Mouse (Mus musculus) adrenal gland (tissue): Measurements from ENCODE around the gene Dtnbp1.

Experiments used
- intact Hi-C: fragments of 180-260 bp; cut with DNase I; formaldehyde crosslinking; loops from one replicate; pipeline ENCODE4 v1.15.1; 2025

The Dtnbp1 gene

DNA sequence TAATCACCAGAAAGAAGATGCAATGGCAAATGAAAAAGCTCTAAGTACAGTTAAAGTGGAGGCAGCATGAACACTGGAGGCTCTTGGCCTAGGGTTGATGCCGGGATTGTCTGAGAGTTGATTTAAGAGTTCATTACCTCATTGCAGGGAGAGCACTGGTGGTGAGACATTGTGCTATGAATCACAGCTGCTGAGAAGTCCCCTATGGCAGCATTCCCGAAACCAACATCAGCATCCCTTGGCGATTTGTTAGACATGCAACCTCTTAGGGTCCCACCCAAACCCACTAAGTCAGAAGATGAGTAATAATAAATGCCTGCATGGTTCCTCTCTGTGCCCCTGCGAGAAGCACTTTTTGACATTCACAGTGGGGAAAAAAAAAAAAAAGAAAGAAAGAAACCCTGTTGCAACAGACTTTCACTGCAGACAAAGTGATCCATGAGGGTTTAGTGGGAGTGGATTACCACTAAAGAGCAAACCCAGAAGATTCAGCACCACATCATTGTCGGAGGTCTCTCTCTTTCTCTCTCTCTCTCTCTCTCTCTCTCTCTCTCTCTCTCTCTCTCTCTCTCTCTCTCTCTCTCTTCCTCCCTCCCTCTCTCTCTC, 3.1 kb upstream of the Dtnbp1 start:
- intact Hi-C loops: no loop called here

DNA sequence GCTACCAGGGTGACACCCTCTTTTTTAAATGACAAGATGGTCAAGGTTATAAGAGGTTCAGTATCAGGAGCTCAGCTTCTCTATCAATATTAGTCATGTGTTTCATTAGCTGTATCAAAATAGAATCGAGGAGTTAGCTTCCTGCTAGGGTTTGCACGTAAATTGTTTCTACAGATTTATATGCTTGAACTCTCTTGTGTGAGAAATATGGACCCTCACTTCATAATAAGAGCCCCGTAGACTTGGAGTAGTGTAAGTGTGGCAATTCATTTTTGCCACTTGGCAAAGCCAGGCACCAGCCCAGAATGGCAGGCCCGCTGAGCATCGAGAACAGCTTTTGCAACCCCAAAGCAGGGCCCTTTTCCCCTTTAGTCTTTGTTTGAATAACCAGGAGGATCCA, 1.1 kb upstream of the Dtnbp1 start:
- intact Hi-C loops: no loop called here

DNA sequence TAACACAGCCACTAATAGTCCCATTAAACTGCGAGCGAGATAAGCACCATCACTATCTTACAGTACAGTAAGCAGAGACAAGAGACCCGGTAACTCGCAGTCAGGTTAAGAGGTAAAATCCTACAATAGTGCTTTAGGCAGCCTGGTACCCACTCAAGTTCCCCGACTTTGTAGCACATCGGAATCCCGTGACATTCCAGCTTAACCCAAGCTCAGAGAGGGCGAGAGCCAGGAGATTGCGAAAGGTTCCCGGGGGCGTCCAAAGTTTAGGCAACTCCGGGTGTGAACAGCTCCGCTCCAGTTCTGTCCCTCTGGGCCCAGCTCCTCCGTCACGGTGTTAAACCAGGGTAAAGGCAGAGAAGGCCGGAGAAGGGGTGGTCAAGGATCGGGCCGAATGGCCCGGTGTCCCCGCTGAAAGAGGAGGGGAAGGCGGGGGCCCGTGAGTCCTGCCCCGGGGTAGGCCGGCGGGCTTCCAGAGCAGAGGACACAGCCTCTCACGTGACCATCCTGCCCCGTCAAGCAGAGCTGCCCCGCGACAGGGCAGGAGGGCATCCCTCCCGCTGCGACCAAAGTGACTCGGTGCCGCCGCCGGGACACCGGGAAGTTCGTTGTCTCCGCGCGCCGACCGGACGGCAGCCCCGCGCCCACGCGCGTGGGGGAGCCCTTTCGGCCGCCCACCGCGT, 578 bp downstream of the Dtnbp1 start:
- intact Hi-C loops: no loop called here

DNA sequence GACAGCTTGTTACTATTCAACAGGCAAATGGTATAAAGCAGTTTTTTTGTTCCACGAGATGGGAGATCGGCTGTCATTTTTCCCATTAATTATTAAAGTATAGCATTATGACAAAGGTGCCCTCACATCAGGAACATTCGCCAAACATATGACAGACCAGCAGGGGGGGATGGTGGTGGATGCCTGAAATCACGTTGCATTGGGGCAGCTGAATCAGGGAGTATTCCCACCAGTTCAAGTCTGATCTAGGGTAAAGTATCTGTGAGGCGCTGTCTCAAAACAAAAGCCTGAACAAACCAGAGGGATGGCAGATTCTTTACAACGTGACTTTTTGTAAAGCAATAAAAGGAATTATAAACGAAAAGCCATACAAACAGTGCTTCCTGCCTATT, 1.1 kb downstream of the Dtnbp1 start:
- intact Hi-C loops: no loop called here

DNA sequence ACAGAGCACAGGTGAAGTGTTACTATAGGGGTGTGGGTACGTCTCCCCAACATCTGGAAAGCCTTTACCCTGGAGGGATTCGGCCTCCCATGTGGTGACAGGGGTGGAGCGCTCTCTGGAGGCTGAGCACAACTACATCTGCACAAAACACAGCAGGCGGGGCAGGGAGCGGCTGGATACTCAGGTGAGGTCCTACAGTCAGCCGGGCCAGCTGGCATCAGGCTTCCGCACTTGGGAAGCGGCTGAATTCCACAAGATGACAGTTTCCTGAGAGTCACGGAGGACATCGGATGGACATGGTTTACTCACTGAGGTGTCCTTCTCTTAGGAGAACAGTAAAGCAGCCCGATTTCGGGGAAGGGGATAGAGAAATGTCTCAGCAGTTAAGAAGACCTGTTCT, 2.7 kb downstream of the Dtnbp1 start:
- intact Hi-C loops: no loop called here

DNA sequence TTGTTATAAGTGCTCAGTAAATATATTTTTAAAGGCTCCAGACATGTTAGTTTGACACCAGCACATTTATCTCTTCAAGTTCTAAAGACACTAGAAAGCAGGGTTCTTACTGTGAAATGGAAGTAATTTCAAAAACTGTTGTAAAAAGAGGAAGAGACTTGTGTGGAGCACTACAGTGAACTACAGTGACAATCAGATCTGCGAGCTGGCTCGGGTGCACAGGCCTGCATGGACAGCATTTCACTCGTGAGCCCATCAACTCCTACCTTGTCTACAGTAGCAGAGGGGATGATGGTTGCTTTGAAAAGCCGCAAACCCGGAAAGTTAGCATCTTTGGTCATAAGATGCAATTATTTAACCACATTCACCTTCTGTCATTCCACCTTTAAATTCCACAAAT, 5.6 kb downstream of the Dtnbp1 start:
- intact Hi-C loops: no loop called here

DNA sequence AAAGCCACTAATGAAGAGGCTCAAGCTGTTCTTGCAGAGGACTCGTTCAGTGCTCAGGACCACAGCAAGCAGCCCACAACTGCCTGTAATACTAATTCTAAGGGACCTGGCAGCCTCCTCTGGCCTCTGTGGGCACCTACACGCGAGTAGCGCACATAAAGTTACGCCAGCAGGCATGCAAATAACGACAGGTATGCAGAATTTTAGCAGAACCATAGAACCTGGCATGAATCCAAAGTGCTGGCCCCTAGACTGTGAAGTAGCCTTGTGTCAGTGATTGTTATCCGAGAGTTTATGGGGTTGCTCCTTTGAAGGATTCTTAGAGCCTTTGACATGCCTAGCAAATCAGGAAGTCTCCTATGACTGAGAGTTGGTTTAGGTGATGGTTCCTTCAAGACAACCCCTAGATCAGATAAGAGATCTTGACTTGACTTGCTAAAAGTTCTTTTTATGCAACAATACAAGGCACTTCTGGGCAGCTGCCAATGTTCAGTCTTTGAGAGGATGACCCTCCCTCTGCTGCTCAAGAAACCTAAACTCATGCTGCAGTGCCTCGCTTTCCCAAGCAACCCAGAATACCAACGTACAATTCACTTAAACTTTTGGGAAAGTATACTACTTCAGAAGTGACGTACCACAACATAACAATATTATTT, 9.3 kb downstream of the Dtnbp1 start:
- intact Hi-C loops: no loop called here

DNA sequence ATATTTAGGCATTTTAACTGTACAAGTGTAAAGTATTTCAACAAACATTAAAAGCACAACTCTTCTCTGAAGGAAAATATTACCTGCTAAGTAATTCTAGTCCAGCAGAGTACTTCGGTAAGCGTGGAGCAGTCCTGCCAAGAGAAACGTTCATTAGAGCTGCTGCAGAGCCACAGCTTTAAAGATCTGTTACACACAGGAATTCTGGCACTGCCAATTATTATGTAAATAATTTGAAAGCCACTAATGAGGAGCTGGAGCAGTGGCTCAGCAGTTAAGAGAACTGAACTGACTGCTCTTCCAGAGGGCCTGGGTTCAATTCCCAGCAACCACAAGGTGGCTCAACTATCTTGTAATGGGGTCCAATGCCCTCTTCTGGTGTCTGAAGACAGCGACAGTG, 10.0 kb downstream of the Dtnbp1 start:
- intact Hi-C loops: no loop called here

DNA sequence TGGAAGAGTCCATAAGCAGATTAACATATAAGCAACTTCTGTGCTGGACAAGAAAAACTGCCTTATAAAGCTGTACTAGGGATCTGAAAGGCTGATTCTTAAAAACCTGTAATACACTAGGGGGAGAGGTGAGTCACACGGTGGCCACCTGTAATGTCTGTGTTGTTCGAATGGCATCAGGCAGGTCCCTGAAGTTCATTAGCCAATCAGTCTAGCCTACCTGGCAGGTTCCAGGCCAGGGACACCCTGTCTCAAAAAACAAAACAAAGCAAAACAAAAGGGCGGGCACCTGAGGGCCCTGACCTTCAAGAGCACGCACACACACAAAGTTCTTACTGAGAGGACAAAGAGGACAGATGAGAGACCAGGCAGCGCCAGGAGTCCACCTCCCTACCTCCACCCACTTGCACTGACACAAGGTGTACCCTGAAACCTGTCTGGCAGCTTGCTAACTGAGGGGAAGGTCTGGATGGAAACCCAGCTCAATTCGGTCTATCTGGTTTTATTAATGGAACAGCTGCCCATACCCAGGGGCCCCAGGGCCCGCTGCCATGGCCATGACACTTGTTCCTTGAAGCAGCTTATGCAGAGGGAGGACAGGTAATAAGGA, 11.8 kb downstream of the Dtnbp1 start:
- intact Hi-C loops: no loop called here

DNA sequence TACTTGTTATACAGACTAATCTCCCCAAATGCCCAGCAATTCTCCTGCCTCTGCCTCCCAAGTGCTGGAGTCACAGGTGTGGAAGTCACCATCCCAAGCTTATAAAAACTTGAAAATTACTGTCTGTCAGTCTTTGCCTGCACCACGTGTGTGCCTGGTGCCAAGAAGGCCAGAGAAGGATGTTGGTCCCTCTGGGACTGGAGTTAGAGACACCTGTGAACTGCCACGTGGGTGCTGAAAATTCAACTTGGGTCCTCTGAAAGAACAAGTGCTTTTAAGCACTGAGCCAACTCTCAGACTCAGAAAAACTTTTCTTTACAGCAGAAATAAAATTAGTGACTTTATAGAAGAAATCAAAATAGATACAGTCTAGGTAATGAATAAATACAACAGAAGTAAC, 15.6 kb downstream of the Dtnbp1 start:
- intact Hi-C loops: no loop called here

DNA sequence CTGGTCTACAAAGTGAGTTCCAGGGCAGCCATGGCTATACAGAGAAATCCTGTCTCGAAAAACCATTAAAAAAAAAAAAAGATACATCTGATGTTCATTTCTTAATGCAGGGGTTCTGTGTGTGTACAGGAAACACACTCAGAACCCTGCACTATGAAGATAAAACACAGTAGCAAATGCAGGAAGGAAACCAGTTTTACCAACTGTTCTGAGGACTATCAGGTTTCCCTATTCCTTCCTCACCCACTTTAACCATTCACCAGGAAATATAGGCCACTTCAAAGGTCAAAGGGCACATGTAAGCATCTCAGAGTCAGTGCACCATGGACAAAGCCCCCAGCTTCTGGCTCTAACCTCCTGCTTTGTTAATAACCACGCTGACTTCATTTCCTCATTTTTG, 16.6 kb downstream of the Dtnbp1 start:
- intact Hi-C loops: no loop called here

DNA sequence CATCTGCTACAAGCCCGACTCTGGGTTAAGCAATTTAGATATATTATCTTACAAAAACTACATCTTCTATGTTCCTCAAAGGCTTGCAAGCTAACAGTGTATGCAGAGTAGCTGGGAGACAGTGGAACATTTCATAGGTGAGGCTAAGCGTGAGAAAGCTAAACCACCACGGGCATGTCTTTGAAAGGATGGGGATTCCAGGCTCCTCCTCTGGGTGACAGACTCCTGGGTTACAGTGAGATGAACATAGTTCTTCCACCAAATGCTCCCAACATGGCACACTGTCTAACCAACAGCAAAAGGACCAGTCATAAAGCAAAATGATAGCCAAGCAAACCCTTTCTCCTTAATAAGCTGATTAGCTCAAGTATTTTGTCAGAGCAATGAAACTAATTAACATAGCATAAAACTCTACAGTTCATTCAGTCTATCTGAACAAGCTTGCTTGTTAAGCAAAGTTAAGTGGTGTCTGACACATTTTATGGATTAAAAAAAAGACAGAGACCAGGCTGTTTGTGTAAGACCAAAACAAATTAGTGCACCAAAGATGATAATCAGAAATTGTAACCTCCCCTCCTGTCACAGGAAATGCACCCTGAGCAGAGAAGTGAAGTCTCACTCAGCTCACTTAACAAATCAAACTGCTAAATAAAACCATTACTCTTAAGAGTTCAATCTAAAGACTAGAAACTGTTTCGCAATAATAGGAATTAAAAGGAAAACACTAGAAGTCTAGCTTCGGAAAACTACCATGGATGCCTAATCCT, 18.1 kb downstream of the Dtnbp1 start:
- intact Hi-C loops: no loop called here

DNA sequence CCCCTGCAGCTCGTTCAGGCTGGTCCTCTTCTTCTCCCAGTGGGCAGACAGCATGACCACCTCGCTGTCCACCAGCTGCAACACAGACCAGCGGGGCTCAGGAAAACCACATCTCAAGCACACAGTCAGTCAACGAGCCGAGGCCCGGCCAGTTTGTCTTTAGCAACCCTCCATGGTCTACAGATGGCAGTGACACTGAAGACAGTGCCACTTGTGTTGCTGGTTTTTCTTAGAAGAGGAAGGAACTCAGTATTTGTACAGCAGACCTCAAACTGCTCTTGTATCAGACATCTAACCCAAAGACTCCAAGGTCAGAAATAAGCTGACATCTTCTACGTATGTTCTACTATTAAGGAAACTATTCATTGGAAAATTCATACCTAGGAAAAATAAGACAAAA, 19.1 kb downstream of the Dtnbp1 start:
- intact Hi-C loops: no loop called here

DNA sequence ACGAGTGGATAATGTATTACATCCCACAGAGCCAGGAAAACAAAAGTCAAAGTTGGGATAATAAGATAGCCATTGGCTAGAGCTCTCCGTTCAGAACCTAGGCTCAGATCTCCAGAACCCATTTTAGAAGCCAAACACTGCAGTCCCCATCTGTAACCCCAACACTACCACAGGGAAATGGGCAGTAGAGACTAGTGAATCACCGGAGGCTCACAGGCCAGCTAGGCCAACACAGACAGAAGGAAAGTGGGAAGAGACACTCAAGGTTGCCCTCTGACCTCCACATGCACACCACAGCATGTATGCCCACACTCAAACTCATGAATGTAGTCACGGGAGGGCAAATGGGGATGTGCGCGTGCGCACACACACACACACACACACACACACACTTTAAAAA, 22.5 kb downstream of the Dtnbp1 start:
- intact Hi-C loops: loop anchor here (5.0 to 10.0 kb wide), 3 partner anchors 215 to 1185 kb away; no protein-coding TSS in a partner anchor

DNA sequence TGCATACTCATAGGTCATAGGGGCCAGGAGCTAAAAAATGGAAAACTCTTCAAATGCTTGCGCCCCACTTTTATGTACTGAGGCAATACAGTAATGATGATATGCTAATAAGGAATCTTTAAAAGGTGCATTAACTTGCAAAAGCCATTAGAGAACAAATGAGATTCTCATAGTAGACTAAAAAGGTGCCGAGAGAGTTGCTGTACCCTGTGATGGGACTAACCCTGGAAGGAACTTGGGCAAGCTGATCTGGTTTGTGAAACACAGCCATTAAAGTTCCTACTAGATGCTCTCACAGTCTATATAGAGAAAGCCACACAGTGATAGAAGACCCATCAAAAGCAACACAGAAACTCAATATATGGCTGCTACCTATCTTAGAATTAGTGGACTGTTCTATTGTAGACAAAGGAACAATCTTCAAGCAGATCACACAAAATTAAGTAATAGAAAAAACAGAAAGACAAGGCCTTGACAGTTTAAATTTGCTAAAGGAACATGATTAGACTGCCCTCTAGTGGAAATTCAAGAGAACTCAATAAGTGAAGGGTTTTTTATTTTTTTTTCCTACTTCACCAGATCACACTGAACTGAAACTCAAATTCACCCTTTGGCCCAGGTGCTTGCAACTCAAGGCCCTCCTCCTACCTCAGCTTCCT, 24.3 kb downstream of the Dtnbp1 start:
- intact Hi-C loops: loop anchor here (5.0 to 10.0 kb wide), 3 partner anchors 213 to 1183 kb away; no protein-coding TSS in a partner anchor

DNA sequence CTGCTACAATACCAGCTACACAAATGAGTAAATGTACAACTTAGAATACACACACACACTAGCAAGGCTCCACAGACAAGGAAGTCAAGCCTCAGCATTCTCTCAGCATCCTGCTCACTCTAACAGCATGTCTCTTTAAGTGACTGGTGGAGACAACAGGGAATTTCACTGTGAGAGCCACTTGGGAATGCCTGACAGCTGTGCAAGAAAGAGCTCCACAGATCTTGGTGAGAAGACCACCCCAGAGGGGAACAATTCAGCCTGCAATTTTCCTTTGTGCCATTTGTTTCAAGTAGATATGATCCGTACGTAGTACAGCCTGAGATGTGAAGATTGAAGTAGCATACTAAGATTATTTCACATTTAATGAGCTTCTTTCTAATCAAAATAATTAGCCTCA, 24.9 kb downstream of the Dtnbp1 start:
- intact Hi-C loops: loop anchor here (5.0 to 10.0 kb wide), 3 partner anchors 212 to 1182 kb away; no protein-coding TSS in a partner anchor

DNA sequence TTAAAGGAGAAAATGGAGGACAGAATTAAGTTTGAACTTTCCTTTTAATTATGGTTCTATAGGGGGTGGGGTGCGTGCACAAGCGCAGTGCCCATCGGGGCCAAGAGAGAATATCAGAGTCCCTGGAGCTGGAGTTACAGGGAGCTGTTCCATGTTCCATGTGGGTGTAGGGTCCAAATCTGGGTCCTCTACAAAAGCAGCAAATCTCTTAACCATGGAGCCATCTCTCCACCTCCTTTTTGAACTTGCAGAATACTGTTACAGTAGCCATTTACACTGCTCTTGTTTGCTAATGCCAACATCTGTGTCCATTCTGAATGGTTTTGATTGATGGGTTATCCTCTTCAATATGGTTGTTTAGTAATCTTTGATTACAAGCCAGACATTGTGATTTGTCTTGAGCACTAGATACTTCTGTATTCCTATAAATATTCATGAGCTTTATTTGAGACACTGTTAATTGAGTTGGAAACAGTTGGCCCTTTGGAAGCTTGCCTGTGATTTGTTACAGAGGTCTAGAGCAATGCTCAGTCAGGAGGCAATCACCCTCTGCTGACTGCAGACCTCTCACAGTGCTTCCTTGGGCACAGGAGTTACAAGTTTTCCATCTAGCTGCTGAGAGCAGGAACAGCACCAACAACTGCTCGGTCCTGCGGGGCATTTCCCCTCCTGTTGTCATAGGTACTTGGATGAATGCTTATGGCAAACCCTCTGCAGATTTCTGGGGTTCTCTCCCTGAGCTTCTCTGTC, 41.2 kb downstream of the Dtnbp1 start:
- intact Hi-C loops: no loop called here

DNA sequence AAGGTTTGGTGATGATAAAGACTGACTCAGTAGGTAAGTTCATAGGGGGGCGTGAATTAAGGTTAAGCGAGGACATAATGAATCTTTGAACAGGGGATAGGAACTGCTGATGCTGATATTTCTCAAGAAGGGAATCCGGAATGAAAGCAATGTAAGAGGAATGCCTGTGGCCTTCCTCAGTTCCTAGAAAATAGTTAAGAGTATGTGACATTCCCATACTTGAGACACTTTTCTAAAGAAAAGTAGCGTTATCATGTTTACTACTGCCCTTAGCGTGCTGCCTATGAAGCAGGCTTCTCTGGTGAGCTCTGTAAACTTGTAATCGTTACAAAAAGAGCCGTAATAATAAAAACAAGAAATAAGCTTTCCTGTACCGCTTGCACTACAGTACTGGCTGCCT, 44.9 kb downstream of the Dtnbp1 start:
- intact Hi-C loops: no loop called here

DNA sequence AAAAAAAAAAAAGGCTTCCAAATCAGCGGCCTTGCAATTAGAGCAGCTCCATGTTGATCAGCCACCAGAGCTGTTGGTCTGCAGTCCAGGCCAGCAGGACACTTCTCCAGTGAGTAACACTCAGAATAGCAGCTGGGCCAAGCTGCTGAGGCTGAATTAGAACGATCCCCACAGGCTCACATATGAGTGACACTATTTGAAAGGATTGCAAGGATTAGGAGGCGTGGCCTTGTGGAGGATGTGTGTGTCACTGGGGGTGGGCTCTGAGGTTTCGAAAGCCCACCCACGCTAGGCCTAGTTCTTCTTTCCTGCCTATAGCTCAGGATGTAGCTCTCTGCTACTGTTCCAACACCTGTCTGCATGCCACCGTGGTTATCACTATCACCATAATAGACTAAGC, 46.2 kb downstream of the Dtnbp1 start:
- intact Hi-C loops: no loop called here

DNA sequence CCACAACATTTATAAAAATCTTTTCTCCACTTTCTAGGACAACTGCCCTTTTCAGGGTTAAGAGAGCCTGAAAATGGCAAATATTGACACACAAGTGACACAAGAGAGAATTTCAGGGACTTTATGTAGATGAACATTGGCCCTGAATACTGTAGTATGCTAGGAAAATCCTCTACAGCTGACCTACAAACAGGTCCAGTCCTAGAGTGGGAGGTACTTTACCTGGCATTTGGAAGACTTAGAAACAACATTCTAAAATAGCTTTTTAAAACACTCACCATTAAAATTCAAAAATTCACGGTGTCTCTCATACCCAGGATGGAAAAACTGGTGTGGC, 47.7 kb downstream of the Dtnbp1 start:
- intact Hi-C loops: no loop called here
